Mouse (Mus musculus) stomach, postnatal 0 days (tissue): ENCODE results near the gene Mfsd10.

ENCODE experiments used
- CTCF ChIP-seq: IDR thresholded peaks from 2 replicates; pipeline ENCODE4 v1.5.1; 2016; ENCODE audit warnings: antibody characterized with exemption, low read depth, mild to moderate bottlenecking, moderate library complexity
- EP300 ChIP-seq: optimal IDR thresholded peaks from 2 replicates; pipeline ENCODE3; 2016; ENCODE audit warnings: antibody characterized with exemption

DNA sequence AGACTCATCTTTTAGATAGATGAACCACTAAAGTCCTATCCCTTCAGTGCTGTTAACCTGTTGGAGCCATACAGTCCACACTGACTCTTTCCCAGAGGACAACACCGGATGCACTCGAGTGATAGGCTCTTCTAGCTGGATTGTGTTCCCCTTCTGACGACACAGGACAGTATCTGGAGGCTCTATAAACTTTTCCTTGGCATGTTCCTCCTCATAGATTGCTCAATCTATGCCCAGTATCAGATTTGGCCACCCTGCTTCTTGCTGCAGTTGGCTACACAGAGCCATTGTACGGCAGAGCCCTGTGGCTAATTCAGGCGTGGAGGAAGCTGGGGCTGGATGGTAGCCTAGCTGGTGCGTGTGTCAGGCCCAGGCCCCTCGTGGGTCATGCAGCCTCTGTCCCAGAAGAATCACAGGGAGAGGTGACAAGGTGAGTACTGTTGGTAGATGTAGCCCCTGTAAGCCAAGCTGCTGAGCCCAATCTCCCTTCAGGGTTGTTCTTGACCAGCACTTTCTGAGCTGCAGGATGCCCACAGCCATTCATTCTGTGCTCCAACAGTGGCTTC lies 662 bp upstream of the Mfsd10 start:
- no peak for TF ChIP-seq EP300
- TF ChIP-seq CTCF = no peak
